Mouse (Mus musculus) embryonic facial prominence, embryonic 12.5 days (tissue): ENCODE measurements around the gene Stim1. TPM values are rescaled to one million over a fixed set of nuclear protein-coding genes. Genes with fewer than 3 reads are reported as not detected.

Experiments used
- ATAC-seq: fragments of 200-750 bp; cut with Nextera tagmentation; 2 replicates; pipeline ENCODE4 v1.8.0; 2017; ENCODE audit not compliant: insufficient number of reproducible peaks, insufficient read depth, low FRiP score, low TSS enrichment
- H3K27ac ChIP-seq: fragments of 300-500 bp; sonication (generic); 2 replicates; pipeline ENCODE4 v1.5.1; 2016; ENCODE audit warnings: mild to moderate bottlenecking
- H3K27me3 ChIP-seq: fragments of 300-500 bp; sonication (generic); 2 replicates; pipeline ENCODE4 v1.6.1; 2016; ENCODE audit warnings: mild to moderate bottlenecking, moderate library complexity
- H3K36me3 ChIP-seq: fragments of 300-500 bp; sonication (generic); 2 replicates; pipeline ENCODE4 v1.6.1; 2016; ENCODE audit warnings: mild to moderate bottlenecking
- H3K4me1 ChIP-seq: fragments of 300-500 bp; sonication (generic); 2 replicates; pipeline ENCODE4 v1.6.1; 2016
- H3K4me2 ChIP-seq: fragments of 300-500 bp; sonication (generic); replicated peaks from 2 replicates; pipeline ENCODE4 v1.6.1; 2016; ENCODE audit warnings: mild to moderate bottlenecking, moderate library complexity
- H3K4me3 ChIP-seq: fragments of 300-500 bp; sonication (generic); 2 replicates; pipeline ENCODE4 v1.5.1; 2016; ENCODE audit warnings: mild to moderate bottlenecking
- H3K9ac ChIP-seq: fragments of 300-500 bp; sonication (generic); 2 replicates; pipeline ENCODE4 v1.6.1; 2016; ENCODE audit warnings: mild to moderate bottlenecking, moderate library complexity
- H3K9me3 ChIP-seq: fragments of 300-500 bp; sonication (generic); 2 replicates; pipeline ENCODE4 v1.6.1; 2016; ENCODE audit warnings: mild to moderate bottlenecking, moderate library complexity
- WGBS: fragments of 180-500 bp; shearing (Covaris S2); methylation state at CpG from one replicate; pipeline ENCODE4 v1.1.7; 2016; 5-methylcytosine and 5-hydroxymethylcytosine counted together
- polyA plus RNA-seq: library from polyadenylated mRNA; unstranded; fragments of >200 nt; fragmentation: Nextera tagmentation; extraction: Ambion mirVana; gene quantifications from 2 replicates; pipeline ENCODE4 v1.2.1, GENCODE M21; 2016

Gene Stim1
- polyA plus RNA-seq, 1 experiment from 2014 or later, result 24.6 TPM

- H3K27me3 ChIP-seq, result no peaks in the 10 kb centered on the region
- H3K4me1 ChIP-seq, result no peaks in the 10 kb centered on the region
- no peak overlapping the region for H3K9ac ChIP-seq
- no peak overlapping the region for H3K4me2 ChIP-seq
- ATAC-seq, result no peak
- H3K27ac ChIP-seq, result no peak overlapping the region
- H3K9me3 ChIP-seq, result no peaks in the 10 kb centered on the region
- H3K36me3 ChIP-seq, result no peaks in the 10 kb centered on the region
- WGBS, result 25% methylated on average over 3 of the region's 3 CpGs
- H3K4me3 ChIP-seq, result no peak overlapping the region
Observed at GRCm38 (mm10) chr7:102337898-102338297, 70.3 kb downstream of the Stim1 start.

- no peaks in the 10 kb centered on the region for H3K4me1 ChIP-seq
- no peak overlapping the region for H3K27ac ChIP-seq
- no peak overlapping the region for H3K4me2 ChIP-seq
- no peak for ATAC-seq
- H3K27me3 ChIP-seq, result no peaks in the 10 kb centered on the region
- WGBS, result 93% methylated on average over 3 of the region's 3 CpGs
- H3K9ac ChIP-seq, result no peak overlapping the region
- H3K9me3 ChIP-seq, result no peaks in the 10 kb centered on the region
- H3K36me3 ChIP-seq, result no peaks in the 10 kb centered on the region
- H3K4me3 ChIP-seq, result no peak overlapping the region
Observed at GRCm38 (mm10) chr7:102338956-102339355, 71.3 kb downstream of the Stim1 start.

GRCm38 (mm10) chr7:102345893-102346292, 78.3 kb downstream of the Stim1 start:
- H3K4me2 ChIP-seq, result no peak overlapping the region
- no peak overlapping the region for H3K9ac ChIP-seq
- H3K36me3 ChIP-seq, result no peaks in the 10 kb centered on the region
- H3K27ac ChIP-seq, result 0 out of 2 replicates have a peak overlapping the region, but pooled peaks have one; percentile 17
- no peaks in the 10 kb centered on the region for H3K27me3 ChIP-seq
- WGBS, result 41% methylated on average over 2 of the region's 2 CpGs
- no peaks in the 10 kb centered on the region for H3K9me3 ChIP-seq
- ATAC-seq, result no peak
- H3K4me3 ChIP-seq, result no peak overlapping the region
- no peaks in the 10 kb centered on the region; the same call in 1 of the 2 replicates for H3K4me1 ChIP-seq

DNA sequence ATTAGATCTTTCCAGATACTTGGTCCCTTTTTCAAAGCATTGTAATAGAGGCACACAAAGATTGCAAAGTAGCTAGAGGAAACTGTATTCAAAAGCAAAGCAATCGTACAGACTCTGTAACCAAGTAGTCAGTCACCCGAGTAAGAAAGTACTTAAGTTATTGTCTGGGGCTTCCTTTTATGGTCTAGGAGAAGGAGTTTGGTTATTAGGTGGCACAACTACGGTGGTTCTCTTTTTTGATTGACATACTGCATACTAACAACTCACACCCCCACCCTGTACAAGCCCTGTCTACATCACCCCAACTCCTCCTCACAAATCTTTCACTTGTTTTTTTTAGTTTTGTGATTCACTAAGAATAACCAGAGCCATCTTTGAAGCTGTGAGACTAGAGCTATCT, 79.7 kb downstream of the Stim1 start:
- Histone ChIP-seq H3K4me3 (no peak overlapping the region), H3K4me1 (no peaks in the 10 kb centered on the region; the same call in 1 of the 2 replicates), H3K9ac (no peak overlapping the region), H3K36me3 (no peaks in the 10 kb centered on the region), H3K9me3 (no peaks in the 10 kb centered on the region), H3K4me2 (no peak overlapping the region), H3K27me3 (no peaks in the 10 kb centered on the region), H3K27ac (no peak overlapping the region)
- ATAC-seq, result no peak
- WGBS, result 75% methylated on average over 3 of the region's 3 CpGs

DNA sequence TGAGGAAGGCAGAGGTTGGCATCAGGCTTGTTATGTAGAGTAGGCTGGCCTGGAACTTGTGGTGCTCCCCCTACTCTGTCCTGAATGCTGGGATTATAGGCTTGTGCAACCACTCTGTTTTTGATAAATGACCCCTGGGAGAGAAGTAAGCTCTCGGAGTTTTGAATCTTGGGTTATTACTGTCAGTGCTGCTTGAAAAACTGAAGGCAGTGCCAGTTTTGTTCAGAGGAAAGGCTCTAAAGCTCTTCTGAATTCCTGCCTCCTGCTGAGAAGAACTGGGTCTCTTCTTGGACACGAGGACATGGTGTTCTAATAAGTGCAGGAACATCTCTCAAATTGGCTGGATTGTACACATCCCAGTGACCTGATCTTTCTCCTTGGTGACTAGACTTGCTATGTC, 81.1 kb downstream of the Stim1 start:
- H3K9me3 ChIP-seq, result no peaks in the 10 kb centered on the region
- H3K4me1 ChIP-seq, result no peaks in the 10 kb centered on the region; the same call in 1 of the 2 replicates
- H3K4me2 ChIP-seq, result no peak overlapping the region
- no peak for ATAC-seq
- WGBS, result 75% methylated on average over 2 of the region's 2 CpGs
- H3K27ac ChIP-seq, result no peak overlapping the region
- no peaks in the 10 kb centered on the region for H3K36me3 ChIP-seq
- no peaks in the 10 kb centered on the region for H3K27me3 ChIP-seq
- H3K9ac ChIP-seq, result no peak overlapping the region
- H3K4me3 ChIP-seq, result no peak overlapping the region

GRCm38 (mm10) chr7:102349236-102349635, 81.6 kb downstream of the Stim1 start:
- Histone ChIP-seq H3K9ac (no peak overlapping the region), H3K4me3 (no peak overlapping the region), H3K4me2 (no peak overlapping the region), H3K4me1 (peaks cover 1% of the 10 kb centered on the region; the same call in 1 of the 2 replicates), H3K27ac (no peak overlapping the region), H3K27me3 (no peaks in the 10 kb centered on the region), H3K36me3 (no peaks in the 10 kb centered on the region), H3K9me3 (no peaks in the 10 kb centered on the region)
- no peak for ATAC-seq
- 76% methylated on average over 5 of the region's 5 CpGs for WGBS

GRCm38 (mm10) chr7:102353420-102353819, 85.8 kb downstream of the Stim1 start:
- Histone ChIP-seq H3K4me1 (0 out of 2 replicates have a peak, but pooled peaks cover 3% of the 10 kb centered on the region), H3K36me3 (no peaks in the 10 kb centered on the region), H3K27ac (no peak overlapping the region), H3K27me3 (no peaks in the 10 kb centered on the region), H3K9me3 (no peaks in the 10 kb centered on the region), H3K4me3 (no peak overlapping the region), H3K9ac (no peak overlapping the region), H3K4me2 (no peak overlapping the region)
- no peak for ATAC-seq
- WGBS, result 24% methylated on average over 1 of the region's 1 CpGs

DNA sequence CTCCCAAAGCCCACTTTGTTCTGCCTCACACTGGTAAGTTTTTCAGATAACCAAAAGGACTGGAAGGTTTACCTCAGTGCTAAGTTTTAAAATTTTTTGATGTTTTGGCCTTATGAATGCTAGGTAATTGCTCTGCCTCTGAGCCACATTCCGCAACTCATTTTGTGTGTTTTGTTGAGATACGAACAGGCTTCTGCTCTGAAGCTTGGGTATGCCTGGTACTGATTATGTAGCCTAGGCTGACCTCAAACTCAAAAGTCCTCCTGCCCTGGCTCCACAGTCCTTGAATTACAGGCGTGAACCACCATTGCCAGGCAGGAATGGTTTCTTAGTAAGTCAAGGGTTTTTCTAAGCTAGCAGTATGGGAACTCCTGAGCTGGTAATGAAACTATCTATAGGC, 90.5 kb downstream of the Stim1 start:
- Histone ChIP-seq H3K4me1 (0 out of 2 replicates have a peak, but pooled peaks cover 3% of the 10 kb centered on the region), H3K4me3 (no peak overlapping the region), H3K36me3 (no peaks in the 10 kb centered on the region), H3K9me3 (no peaks in the 10 kb centered on the region), H3K4me2 (no peak overlapping the region), H3K27ac (no peak overlapping the region), H3K27me3 (no peaks in the 10 kb centered on the region), H3K9ac (no peak overlapping the region)
- WGBS, result 66% methylated on average over 3 of the region's 3 CpGs
- ATAC-seq, result no peak

DNA sequence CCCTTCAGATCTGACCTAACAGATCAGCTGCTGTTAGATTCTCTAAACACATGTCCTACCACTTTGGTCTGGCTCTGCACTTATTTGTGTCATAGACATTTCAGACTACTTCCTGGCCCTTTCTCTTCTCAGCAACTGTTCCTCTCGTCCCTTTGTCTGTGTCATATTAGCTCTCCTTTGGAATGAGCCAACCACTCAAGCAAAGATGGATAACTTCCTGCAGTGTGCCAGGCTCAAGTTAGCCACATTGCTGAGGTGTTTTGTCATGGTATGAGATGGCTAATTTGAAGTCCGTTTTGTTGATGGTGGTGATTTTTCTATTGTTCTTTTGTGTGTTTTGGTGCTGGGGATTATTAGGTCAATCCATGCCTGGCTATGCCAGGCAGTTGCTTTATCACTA, 93.7 kb downstream of the Stim1 start:
- H3K27ac ChIP-seq, result no peak overlapping the region
- no peaks in the 10 kb centered on the region for H3K36me3 ChIP-seq
- ATAC-seq, result no peak
- no peaks in the 10 kb centered on the region for H3K27me3 ChIP-seq
- H3K4me1 ChIP-seq, result no peaks in the 10 kb centered on the region
- no peak overlapping the region for H3K4me2 ChIP-seq
- H3K4me3 ChIP-seq, result no peak overlapping the region
- H3K9ac ChIP-seq, result no peak overlapping the region
- 42% methylated on average over 2 of the region's 2 CpGs for WGBS
- no peaks in the 10 kb centered on the region for H3K9me3 ChIP-seq

DNA sequence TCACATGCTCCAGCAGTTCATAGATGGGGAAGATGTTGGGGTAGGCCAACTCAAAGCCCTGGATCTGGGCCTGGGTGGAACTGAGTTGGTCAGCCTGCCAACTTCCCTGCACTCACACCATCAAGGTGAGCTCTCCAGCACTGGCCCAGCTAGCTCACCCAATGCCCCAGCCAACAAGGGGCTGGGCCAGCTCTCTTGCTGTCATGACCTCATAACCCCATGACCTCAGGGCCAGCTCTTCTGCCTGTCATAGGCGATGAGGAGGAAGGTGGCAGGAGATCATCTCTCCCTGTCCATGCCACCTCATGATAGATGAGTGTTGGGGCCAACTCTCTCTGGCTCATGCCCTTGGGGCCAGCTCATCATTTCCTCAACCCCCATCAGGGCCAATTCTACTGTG, 96.2 kb downstream of the Stim1 start:
- Histone ChIP-seq H3K4me2 (no peak overlapping the region), H3K27ac (no peak overlapping the region), H3K9ac (no peak overlapping the region), H3K9me3 (no peaks in the 10 kb centered on the region), H3K27me3 (no peaks in the 10 kb centered on the region), H3K4me1 (no peaks in the 10 kb centered on the region), H3K4me3 (no peak overlapping the region), H3K36me3 (no peaks in the 10 kb centered on the region)
- peak; percentile 28; the same call in 1 of the 2 replicates for ATAC-seq
- 75% methylated on average over 1 of the region's 1 CpGs for WGBS

GRCm38 (mm10) chr7:102369661-102370060, 102.1 kb downstream of the Stim1 start:
- Histone ChIP-seq H3K9ac (no peak overlapping the region), H3K4me1 (no peaks in the 10 kb centered on the region), H3K36me3 (no peaks in the 10 kb centered on the region), H3K4me2 (no peak overlapping the region), H3K27me3 (no peaks in the 10 kb centered on the region), H3K27ac (no peak overlapping the region), H3K9me3 (no peaks in the 10 kb centered on the region), H3K4me3 (no peak overlapping the region)
- WGBS, result 50% methylated on average over 4 of the region's 4 CpGs
- no peak for ATAC-seq

- H3K27me3 ChIP-seq, result no peaks in the 10 kb centered on the region
- ATAC-seq, result no peak
- WGBS, result 84% methylated on average over 5 of the region's 5 CpGs
- no peak overlapping the region for H3K4me2 ChIP-seq
- no peak overlapping the region for H3K9ac ChIP-seq
- no peaks in the 10 kb centered on the region for H3K36me3 ChIP-seq
- no peak overlapping the region for H3K27ac ChIP-seq
- no peaks in the 10 kb centered on the region for H3K4me1 ChIP-seq
- H3K9me3 ChIP-seq, result no peaks in the 10 kb centered on the region
- H3K4me3 ChIP-seq, result no peak overlapping the region
Observed at GRCm38 (mm10) chr7:102370526-102370925, 102.9 kb downstream of the Stim1 start.
